Mouse (Mus musculus) neural tube, embryonic 13.5 days (tissue): Measurements from ENCODE around the gene Rnf128. TPM values are rescaled to one million over a fixed set of nuclear protein-coding genes. Genes with fewer than 3 reads are reported as not detected.

Source experiments
- ATAC-seq: fragments of 200-750 bp; cut with Nextera tagmentation; 2 replicates; pipeline ENCODE4 v1.8.0; 2017; ENCODE audit warnings: low read depth, mild to moderate bottlenecking, moderate TSS enrichment, moderate library complexity
- H3K27ac ChIP-seq: fragments of 300-500 bp; sonication (generic); replicated peaks from 2 replicates; pipeline ENCODE4 v1.5.1; 2015; ENCODE audit warnings: moderate library complexity, mild to moderate bottlenecking, inconsistent platforms
- H3K27me3 ChIP-seq: fragments of 300-500 bp; sonication (generic); 2 replicates; pipeline ENCODE4 v1.6.1; 2015; ENCODE audit warnings: mild to moderate bottlenecking, inconsistent platforms
- H3K36me3 ChIP-seq: fragments of 300-500 bp; sonication (generic); 2 replicates; pipeline ENCODE4 v1.6.1; 2015; ENCODE audit warnings: mild to moderate bottlenecking, inconsistent platforms
- H3K4me1 ChIP-seq: fragments of 300-500 bp; sonication (generic); replicated peaks from 2 replicates; pipeline ENCODE4 v1.6.1; 2015; ENCODE audit warnings: inconsistent platforms
- H3K4me2 ChIP-seq: fragments of 300-500 bp; sonication (generic); 2 replicates; pipeline ENCODE4 v1.6.1; 2015; ENCODE audit warnings: inconsistent platforms, mild to moderate bottlenecking, moderate library complexity
- H3K4me3 ChIP-seq: fragments of 300-500 bp; sonication (generic); 2 replicates; pipeline ENCODE4 v1.5.1; 2015; ENCODE audit warnings: mild to moderate bottlenecking, inconsistent platforms
- H3K9ac ChIP-seq: fragments of 300-500 bp; sonication (generic); 2 replicates; pipeline ENCODE4 v1.6.1; 2015; ENCODE audit warnings: moderate library complexity, mild to moderate bottlenecking, inconsistent platforms
- H3K9me3 ChIP-seq: fragments of 300-500 bp; sonication (generic); 2 replicates; pipeline ENCODE4 v1.6.1; 2016; ENCODE audit warnings: inconsistent platforms
- WGBS: fragments of 180-500 bp; shearing (Covaris S2); methylation state at CpG from one replicate; pipeline ENCODE4 v1.1.7; 2015; 5-methylcytosine and 5-hydroxymethylcytosine counted together
- polyA plus RNA-seq: library from polyadenylated mRNA; unstranded; fragments of >200 nt; fragmentation: Nextera tagmentation; extraction: Ambion mirVana; gene quantifications from 2 replicates; pipeline ENCODE4 v1.2.1, GENCODE M21; 2015

Gene Rnf128
- polyA plus RNA-seq, 1 experiment from 2014 or later, result 2.5 TPM

- Histone ChIP-seq H3K36me3 (no peaks in the 10 kb centered on the region), H3K27ac (no peak overlapping the region), H3K27me3 (0 out of 2 replicates have a peak, but pooled peaks cover 8% of the 10 kb centered on the region), H3K4me2 (no peak overlapping the region), H3K4me3 (no peak overlapping the region), H3K4me1 (no peaks in the 10 kb centered on the region), H3K9ac (no peak overlapping the region), H3K9me3 (no peaks in the 10 kb centered on the region)
- no peak for ATAC-seq
These were observed 77.3 kb downstream of the Rnf128 start for GRCm38 (mm10) chrX:139640418-139640817.

DNA sequence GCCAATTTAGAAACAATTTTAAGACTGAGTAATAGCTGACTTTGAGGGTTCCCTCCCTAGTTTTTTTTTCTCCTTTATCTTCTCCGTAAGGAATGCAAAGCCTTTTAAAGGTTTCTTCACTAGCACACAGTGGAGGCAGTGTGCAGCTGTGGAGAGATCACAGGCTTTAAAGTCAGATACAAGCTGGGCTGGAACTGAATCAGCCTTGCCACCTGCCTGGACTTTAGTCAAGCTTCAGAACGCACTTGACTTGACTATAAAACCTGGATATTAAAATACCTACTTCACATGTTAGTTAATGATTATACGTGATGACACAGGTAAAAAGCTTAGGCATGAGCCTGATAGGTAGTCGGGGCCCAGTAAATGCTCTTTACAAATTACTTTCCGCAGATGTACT lies 89.1 kb downstream of the Rnf128 start:
- Histone ChIP-seq H3K27ac (no peak overlapping the region), H3K4me1 (no peaks in the 10 kb centered on the region), H3K27me3 (peaks cover 25% of the 10 kb centered on the region; the same call in 1 of the 2 replicates), H3K4me3 (no peak overlapping the region), H3K36me3 (no peaks in the 10 kb centered on the region), H3K9ac (no peak overlapping the region), H3K4me2 (no peak overlapping the region), H3K9me3 (no peaks in the 10 kb centered on the region)
- no peak for ATAC-seq
- WGBS, result 79% methylated on average over 5 of the region's 5 CpGs

DNA sequence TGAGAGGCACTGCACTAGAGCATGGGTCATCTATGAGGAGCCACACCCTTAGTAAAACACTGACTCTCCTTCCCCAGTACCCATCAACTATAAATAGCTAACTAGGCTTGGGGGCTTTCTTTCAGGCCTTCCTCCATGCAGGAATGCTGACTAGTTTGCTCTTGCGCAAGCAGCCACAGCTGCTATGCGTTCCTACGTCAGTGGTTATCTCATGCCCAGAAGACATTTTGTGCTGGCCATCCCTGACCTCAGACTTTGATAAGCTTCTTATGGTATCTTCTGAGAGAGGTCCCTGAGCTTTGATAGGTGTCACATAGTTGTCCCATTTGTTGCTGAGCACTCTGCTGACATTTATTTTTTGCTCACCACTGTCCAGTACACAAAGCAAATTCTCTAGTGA lies 90.2 kb downstream of the Rnf128 start:
- Histone ChIP-seq H3K27me3 (peaks cover 25% of the 10 kb centered on the region; the same call in 1 of the 2 replicates), H3K9ac (no peak overlapping the region), H3K4me3 (no peak overlapping the region), H3K27ac (no peak overlapping the region), H3K4me2 (no peak overlapping the region), H3K36me3 (no peaks in the 10 kb centered on the region), H3K4me1 (no peaks in the 10 kb centered on the region), H3K9me3 (no peaks in the 10 kb centered on the region)
- 96% methylated on average over 3 of the region's 3 CpGs for WGBS
- ATAC-seq, result no peak

DNA sequence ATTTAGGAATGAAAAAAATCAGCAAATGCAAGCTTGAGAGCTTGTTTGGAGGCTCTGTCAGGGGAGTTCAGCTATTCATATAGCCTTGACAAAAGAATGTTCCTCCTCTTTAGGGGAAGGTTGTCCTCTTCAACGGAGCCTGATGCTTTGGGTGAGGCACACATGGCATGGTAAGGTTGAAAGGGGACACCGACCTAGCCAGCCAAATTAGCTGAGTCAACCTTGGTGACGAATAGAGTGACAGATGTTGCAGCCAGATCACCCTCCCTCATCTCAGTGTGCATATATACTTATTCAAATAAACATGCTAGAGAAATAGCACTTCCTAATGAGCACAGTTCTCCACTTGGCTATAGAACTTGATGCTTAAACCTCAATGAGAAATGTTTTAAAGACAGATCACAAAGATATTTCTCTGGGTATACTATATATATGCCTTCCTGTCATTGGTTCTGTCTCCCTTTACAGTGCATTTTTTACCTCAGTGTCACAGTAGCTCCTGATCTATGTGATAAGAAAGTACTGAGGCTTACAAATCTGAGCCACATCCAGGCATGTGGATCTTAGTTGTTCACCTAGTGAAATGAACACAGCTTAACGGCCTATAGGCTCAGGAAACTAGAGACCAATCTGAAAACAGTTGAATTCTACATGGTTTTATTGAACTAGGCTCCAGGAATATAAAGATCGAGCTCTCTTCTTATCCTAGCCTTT lies 91.4 kb downstream of the Rnf128 start:
- Histone ChIP-seq H3K9ac (no peak overlapping the region), H3K4me1 (no peaks in the 10 kb centered on the region), H3K27me3 (peaks cover 21% of the 10 kb centered on the region; the same call in 1 of the 2 replicates), H3K9me3 (no peaks in the 10 kb centered on the region), H3K4me2 (no peak overlapping the region), H3K4me3 (no peak overlapping the region), H3K27ac (no peak overlapping the region), H3K36me3 (no peaks in the 10 kb centered on the region)
- ATAC-seq, result no peak
- WGBS, result 73% methylated on average over 5 of the region's 5 CpGs

DNA sequence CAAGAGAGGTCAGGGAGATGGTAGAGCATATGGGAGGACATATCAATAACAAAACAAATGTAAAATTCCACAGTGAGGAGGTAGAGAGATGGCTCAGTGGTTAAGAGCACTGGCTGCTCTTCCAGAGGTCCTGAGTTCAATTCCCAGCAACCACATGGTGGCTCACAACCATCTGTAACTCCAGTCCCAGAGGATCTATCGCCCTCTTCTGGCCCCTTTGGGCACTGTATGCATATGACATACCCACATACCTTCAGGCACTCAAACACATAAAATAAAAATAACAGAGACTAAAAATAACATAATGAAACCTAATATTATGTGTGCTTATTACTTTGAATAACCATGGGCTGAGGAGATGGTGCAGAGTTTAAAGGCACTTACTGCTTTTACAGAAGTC lies 99.0 kb downstream of the Rnf128 start:
- H3K9me3 ChIP-seq, result no peaks in the 10 kb centered on the region
- H3K4me3 ChIP-seq, result no peak overlapping the region
- no peak overlapping the region for H3K9ac ChIP-seq
- no peak for ATAC-seq
- H3K4me1 ChIP-seq, result no peaks in the 10 kb centered on the region
- H3K36me3 ChIP-seq, result no peaks in the 10 kb centered on the region
- no peak overlapping the region for H3K27ac ChIP-seq
- H3K4me2 ChIP-seq, result no peak overlapping the region
- WGBS, result 43% methylated on average over 1 of the region's 1 CpGs
- H3K27me3 ChIP-seq, result peaks cover 3% of the 10 kb centered on the region; the same call in 1 of the 2 replicates

DNA sequence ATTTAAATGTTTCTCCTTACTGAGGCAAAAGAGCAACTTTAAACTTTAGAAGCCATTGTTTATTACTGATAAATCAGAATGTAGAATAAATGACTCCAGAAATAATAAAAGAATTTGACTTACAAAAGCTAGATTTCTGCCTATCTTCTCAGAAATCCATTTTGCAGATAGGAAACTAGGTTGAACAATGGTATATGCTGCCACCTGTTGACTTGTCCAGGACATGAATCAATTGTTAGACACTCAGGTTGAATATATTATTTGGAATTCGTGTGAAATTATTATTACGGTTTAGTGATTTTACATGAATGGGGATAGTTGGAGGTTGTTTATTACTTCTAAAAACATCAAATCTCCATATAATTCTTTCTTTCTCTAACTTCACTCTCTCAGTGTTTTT lies 102.7 kb downstream of the Rnf128 start:
- H3K4me1 ChIP-seq, result no peaks in the 10 kb centered on the region
- no peaks in the 10 kb centered on the region for H3K36me3 ChIP-seq
- 87% methylated on average over 2 of the region's 2 CpGs for WGBS
- no peaks in the 10 kb centered on the region for H3K9me3 ChIP-seq
- no peak overlapping the region for H3K4me2 ChIP-seq
- no peak overlapping the region for H3K27ac ChIP-seq
- peaks cover 7% of the 10 kb centered on the region for H3K27me3 ChIP-seq
- no peak overlapping the region for H3K4me3 ChIP-seq
- no peak for ATAC-seq
- H3K9ac ChIP-seq, result no peak overlapping the region

DNA sequence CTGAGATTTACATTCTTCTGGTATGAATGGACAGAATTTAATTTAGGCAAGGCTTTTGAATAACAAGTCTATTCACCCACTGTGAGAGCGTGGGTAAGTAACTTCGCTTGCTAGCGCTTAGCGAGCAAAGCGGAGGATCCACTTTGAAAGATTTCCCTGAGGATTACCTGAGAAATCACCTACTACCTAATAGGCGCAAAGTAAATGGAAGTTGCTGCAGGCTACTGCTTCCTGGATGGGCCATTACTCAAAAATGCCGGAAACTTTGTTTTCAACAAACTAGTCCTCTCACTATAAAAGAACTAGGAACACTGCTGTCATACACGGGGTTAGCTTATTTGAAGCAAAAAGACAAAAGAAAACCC lies 121.3 kb downstream of the Rnf128 start:
- ATAC-seq, result peak; percentile 52
- H3K27ac ChIP-seq, result no peak overlapping the region

GRCm38 (mm10) chrX:139684775-139685695 lies 121.9 kb downstream of the Rnf128 start, which contains the start of gene Tbc1d8b:
Tbc1d8b (plus strand) TSS chrX:139684996.
- Histone ChIP-seq H3K4me3 (peak within 1 kb of the TSS; percentile 50), H3K4me1 (no peaks in the 10 kb centered on the region), H3K27me3 (peaks cover 24% of the 10 kb centered on the region), H3K9me3 (no peaks in the 10 kb centered on the region), H3K9ac (peak within 1 kb of the TSS; percentile 61), H3K36me3 (no peaks in the 10 kb centered on the region), H3K27ac (no peak within 1 kb of the TSS), H3K4me2 (peak within 1 kb of the TSS; percentile 67)
- peak; percentile 100 for ATAC-seq
- 13% methylated on average over 43 of the region's 43 CpGs for WGBS

More for the DNA sequence above, 121.3 kb downstream of the Rnf128 start:
- peaks cover 24% of the 10 kb centered on the region for H3K27me3 ChIP-seq
- H3K9ac ChIP-seq, result no peak overlapping the region
- H3K9me3 ChIP-seq, result no peaks in the 10 kb centered on the region
- no peaks in the 10 kb centered on the region for H3K4me1 ChIP-seq
- no peaks in the 10 kb centered on the region for H3K36me3 ChIP-seq
- WGBS, result 24% methylated on average over 8 of the region's 8 CpGs
- peak overlapping the region; percentile 67 for H3K4me2 ChIP-seq
- H3K4me3 ChIP-seq, result peak overlapping the region; percentile 50

DNA sequence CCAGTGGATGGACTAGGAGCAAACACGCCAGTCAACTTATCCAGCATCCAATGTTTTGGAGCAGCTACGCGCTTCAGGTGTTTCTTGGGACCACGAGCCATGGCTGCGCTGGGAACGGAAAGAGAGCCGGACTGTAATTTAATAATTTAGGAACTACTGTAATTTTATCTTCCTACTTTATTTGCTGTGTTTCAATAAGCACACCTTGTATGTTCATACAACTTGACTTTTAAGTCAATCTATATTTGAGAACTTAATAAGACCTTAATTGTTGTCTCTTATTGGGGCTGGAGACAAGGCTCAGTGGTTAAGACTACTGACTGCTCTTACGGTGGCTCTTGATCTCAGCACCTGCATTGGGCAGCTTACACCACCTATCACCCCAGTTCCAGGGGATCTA lies 151.3 kb downstream of the Rnf128 start, which contains the start of gene Gm15013:
Gm15013 (minus strand) TSS at position 101 of the 400 bp plus-strand sequence.
- no peak for ATAC-seq
- WGBS, result 95% methylated on average over 8 of the region's 8 CpGs

DNA sequence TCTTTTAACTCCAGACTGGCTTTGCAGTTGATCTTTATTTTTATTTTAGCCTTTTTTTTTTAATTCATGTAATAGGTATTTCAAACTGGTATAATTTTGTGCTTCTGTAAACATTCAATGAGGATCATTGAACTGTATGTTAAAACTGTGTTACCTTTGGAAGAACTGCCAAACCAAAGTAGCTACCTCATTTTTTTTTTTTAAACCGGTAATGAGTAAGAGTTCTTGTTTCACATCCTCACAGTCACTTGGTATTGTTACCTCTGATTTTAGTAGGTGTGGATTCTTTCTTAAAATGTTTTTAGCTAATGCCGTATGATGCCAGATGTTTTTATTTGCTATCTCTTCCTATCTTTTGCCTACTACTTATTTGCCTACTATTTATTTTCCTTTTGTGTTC lies 159.2 kb downstream of the Rnf128 start:
- Histone ChIP-seq H3K4me3 (no peak overlapping the region), H3K9ac (no peak overlapping the region), H3K9me3 (no peaks in the 10 kb centered on the region), H3K4me1 (no peaks in the 10 kb centered on the region), H3K4me2 (no peak overlapping the region), H3K27ac (no peak overlapping the region), H3K36me3 (no peaks in the 10 kb centered on the region), H3K27me3 (peaks cover 4% of the 10 kb centered on the region; the same call in 1 of the 2 replicates)
- WGBS, result 96% methylated on average over 2 of the region's 2 CpGs
- ATAC-seq, result no peak

More for the DNA sequence above, 151.3 kb downstream of the Rnf128 start, which contains the start of gene Gm15013:
- no peaks in the 10 kb centered on the region for H3K9me3 ChIP-seq
- H3K4me1 ChIP-seq, result no peaks in the 10 kb centered on the region
- H3K4me3 ChIP-seq, result no peak within 1 kb of the TSS
- no peaks in the 10 kb centered on the region for H3K27me3 ChIP-seq
- H3K9ac ChIP-seq, result no peak within 1 kb of the TSS
- no peak within 1 kb of the TSS for H3K27ac ChIP-seq
- no peak within 1 kb of the TSS for H3K4me2 ChIP-seq
- H3K36me3 ChIP-seq, result no peaks in the 10 kb centered on the region
